Mouse (Mus musculus): ENCODE data around the gene Adam11. TPM values are rescaled to one million over a fixed set of nuclear protein-coding genes. Genes with fewer than 3 reads are reported as not detected.

Adam11 gene
- total and polyA plus RNA-seq, 2 experiments = 2.1 to 8.7 TPM

- no peak overlapping the region for H3K4me3 ChIP-seq (ENCODE audit: insufficient read depth, low read depth, low read length)
- no peak overlapping the region for H3K27ac ChIP-seq (replicated peaks; ENCODE audit: insufficient read depth, low read depth, low read length)
- no peak for TF ChIP-seq CTCF (IDR thresholded peaks at IDR 0.05; ENCODE audit: low read depth, low read length)
- no peak for TF ChIP-seq POLR2A (IDR thresholded peaks at IDR 0.05; ENCODE audit: extremely low read depth, insufficient read depth, low read length)
- H3K4me1 ChIP-seq (ENCODE audit: control insufficient read depth, insufficient read depth, low read length) = peaks cover 4% of the 10 kb centered on the region; the same call in 1 of the 2 replicates
- no peaks in the 10 kb centered on the region for H3K79me2 ChIP-seq (ENCODE audit: control insufficient read depth, insufficient read depth, low read length)
- H3K27me3 ChIP-seq (ENCODE audit: control insufficient read depth, insufficient read depth, low read length) = no peaks in the 10 kb centered on the region
- no peak for DNase-seq (ENCODE audit: extremely low read depth, low read depth, low spot score)
- 76% methylated on average over 18 of the region's 18 CpGs for WGBS
- H3K36me3 ChIP-seq (ENCODE audit: control insufficient read depth, insufficient read depth, low read length) = no peaks in the 10 kb centered on the region
- H3K9ac ChIP-seq (ENCODE audit: low read depth, low read length) = no peak overlapping the region
Observed at GRCm38 (mm10) chr11:102772771-102773700, 11.8 kb downstream of the Adam11 start.

GRCm38 (mm10) chr11:102773713-102774611, 12.7 kb downstream of the Adam11 start:
- H3K4me3 ChIP-seq (ENCODE audit: insufficient read depth, low read depth, low read length) = peak overlapping the region; percentile 48
- DNase-seq (ENCODE audit: extremely low read depth, low read depth, low spot score) = peak; percentile 50
- WGBS = under 1% methylated on average over 46 of the region's 46 CpGs
- TF ChIP-seq POLR2A (IDR thresholded peaks at IDR 0.05; ENCODE audit: extremely low read depth, insufficient read depth, low read length) (no peak), CTCF (IDR thresholded peaks at IDR 0.05; ENCODE audit: low read depth, low read length) (peak; percentile 98)
- peaks cover 4% of the 10 kb centered on the region; the same call in 1 of the 2 replicates for H3K4me1 ChIP-seq (ENCODE audit: control insufficient read depth, insufficient read depth, low read length)
- H3K36me3 ChIP-seq (ENCODE audit: control insufficient read depth, insufficient read depth, low read length) = no peaks in the 10 kb centered on the region
- H3K9ac ChIP-seq (ENCODE audit: low read depth, low read length) = peak overlapping the region; percentile 33; the same call in 1 of the 2 replicates
- no peak overlapping the region for H3K27ac ChIP-seq (replicated peaks; ENCODE audit: insufficient read depth, low read depth, low read length)
- H3K79me2 ChIP-seq (ENCODE audit: control insufficient read depth, insufficient read depth, low read length) = no peaks in the 10 kb centered on the region
- H3K27me3 ChIP-seq (ENCODE audit: control insufficient read depth, insufficient read depth, low read length) = no peaks in the 10 kb centered on the region

GRCm38 (mm10) chr11:102774621-102775141, 13.4 kb downstream of the Adam11 start:
- Histone ChIP-seq H3K4me1 (ENCODE audit: control insufficient read depth, insufficient read depth, low read length) (peaks cover 4% of the 10 kb centered on the region; the same call in 1 of the 2 replicates), H3K36me3 (ENCODE audit: control insufficient read depth, insufficient read depth, low read length) (no peaks in the 10 kb centered on the region), H3K27ac (replicated peaks; ENCODE audit: insufficient read depth, low read depth, low read length) (no peak overlapping the region), H3K9ac (ENCODE audit: low read depth, low read length) (peak overlapping the region; percentile 33; the same call in 1 of the 2 replicates), H3K79me2 (ENCODE audit: control insufficient read depth, insufficient read depth, low read length) (no peaks in the 10 kb centered on the region), H3K27me3 (ENCODE audit: control insufficient read depth, insufficient read depth, low read length) (no peaks in the 10 kb centered on the region), H3K4me3 (ENCODE audit: insufficient read depth, low read depth, low read length) (peak overlapping the region; percentile 48; the same call in 1 of the 2 replicates)
- 2% methylated on average over 25 of the region's 25 CpGs for WGBS
- peak; percentile 44; the same call in 1 of the 2 replicates for TF ChIP-seq CTCF (IDR thresholded peaks at IDR 0.05; ENCODE audit: low read depth, low read length)
- no peak for TF ChIP-seq POLR2A (IDR thresholded peaks at IDR 0.05; ENCODE audit: extremely low read depth, insufficient read depth, low read length)
- DNase-seq (ENCODE audit: extremely low read depth, low read depth, low spot score) = peak; percentile 71

- H3K4me3 ChIP-seq (ENCODE audit: insufficient read depth, low read depth, low read length) = 0 out of 2 replicates have a peak overlapping the region, but pooled peaks have one; percentile 14
- no peak overlapping the region for H3K9ac ChIP-seq (ENCODE audit: low read depth, low read length)
- H3K4me1 ChIP-seq (ENCODE audit: control insufficient read depth, insufficient read depth, low read length) = peaks cover 4% of the 10 kb centered on the region; the same call in 1 of the 2 replicates
- DNase-seq (ENCODE audit: extremely low read depth, low read depth, low spot score) = no peak
- H3K27me3 ChIP-seq (ENCODE audit: control insufficient read depth, insufficient read depth, low read length) = no peaks in the 10 kb centered on the region
- 40% methylated on average over 21 of the region's 21 CpGs for WGBS
- H3K79me2 ChIP-seq (ENCODE audit: control insufficient read depth, insufficient read depth, low read length) = no peaks in the 10 kb centered on the region
- H3K36me3 ChIP-seq (ENCODE audit: control insufficient read depth, insufficient read depth, low read length) = no peaks in the 10 kb centered on the region
- H3K27ac ChIP-seq (replicated peaks; ENCODE audit: insufficient read depth, low read depth, low read length) = no peak overlapping the region
- TF ChIP-seq CTCF (IDR thresholded peaks at IDR 0.05; ENCODE audit: low read depth, low read length) = peak; percentile 89
- no peak for TF ChIP-seq POLR2A (IDR thresholded peaks at IDR 0.05; ENCODE audit: extremely low read depth, insufficient read depth, low read length)
Observed at GRCm38 (mm10) chr11:102777598-102777997, 16.4 kb downstream of the Adam11 start.

GRCm38 (mm10) chr11:102778165-102778564, 16.9 kb downstream of the Adam11 start:
- Histone ChIP-seq H3K4me3 (ENCODE audit: insufficient read depth, low read depth, low read length) (no peak overlapping the region), H3K9ac (ENCODE audit: low read depth, low read length) (no peak overlapping the region), H3K79me2 (ENCODE audit: control insufficient read depth, insufficient read depth, low read length) (no peaks in the 10 kb centered on the region), H3K27me3 (ENCODE audit: control insufficient read depth, insufficient read depth, low read length) (no peaks in the 10 kb centered on the region), H3K27ac (replicated peaks; ENCODE audit: insufficient read depth, low read depth, low read length) (no peak overlapping the region), H3K4me1 (ENCODE audit: control insufficient read depth, insufficient read depth, low read length) (peaks cover 4% of the 10 kb centered on the region; the same call in 1 of the 2 replicates), H3K36me3 (ENCODE audit: control insufficient read depth, insufficient read depth, low read length) (no peaks in the 10 kb centered on the region)
- 79% methylated on average over 14 of the region's 14 CpGs for WGBS
- TF ChIP-seq POLR2A (IDR thresholded peaks at IDR 0.05; ENCODE audit: extremely low read depth, insufficient read depth, low read length) (no peak), CTCF (IDR thresholded peaks at IDR 0.05; ENCODE audit: low read depth, low read length) (no peak)
- DNase-seq (ENCODE audit: extremely low read depth, low read depth, low spot score) = no peak

Data from liver, adult 2 months (tissue).